Mouse (Mus musculus) kidney, postnatal 4 days (tissue): Measurements from ENCODE around the gene Atp13a5.

Source experiments
- DNase-seq, 2 experiments: peaks; one replicate each; pipeline ENCODE4 v3.0.0; 2021; ENCODE audit warnings: mixed read lengths in 2 of 2

Atp13a5 gene

GRCm38 (mm10) chr16:29378458-29378857 lies at the start of gene Atp13a5:
TSS of gene Atp13a5 (minus strand) at chr16:29378732.
- DNase-seq, result no peak

- no peak for DNase-seq
These were observed 36.3 kb upstream of the Atp13a5 start for GRCm38 (mm10) chr16:29414822-29415221.

- DNase-seq, result no peak
These were observed 28.8 kb upstream of the Atp13a5 start for GRCm38 (mm10) chr16:29407319-29407718.

- DNase-seq, result no peak
These were observed 20.5 kb upstream of the Atp13a5 start for GRCm38 (mm10) chr16:29399079-29399478.

- no peak for DNase-seq
These were observed 6.2 kb upstream of the Atp13a5 start for GRCm38 (mm10) chr16:29384781-29385180.

GRCm38 (mm10) chr16:29374636-29375035 lies 3.9 kb downstream of the Atp13a5 start:
- DNase-seq, result no peak

GRCm38 (mm10) chr16:29331351-29332044 lies 47.0 kb downstream of the Atp13a5 start:
- DNase-seq, result peak in 1 of 2 experiments; percentile 2

- DNase-seq, result peak in 1 of 2 experiments; percentile 16
These were observed 47.6 kb downstream of the Atp13a5 start for GRCm38 (mm10) chr16:29330948-29331347.

- no peak for DNase-seq
These were observed 49.3 kb downstream of the Atp13a5 start for GRCm38 (mm10) chr16:29329213-29329612.

- DNase-seq, result no peak
These were observed 50.6 kb downstream of the Atp13a5 start for GRCm38 (mm10) chr16:29327910-29328309.

- no peak for DNase-seq
These were observed 53.2 kb downstream of the Atp13a5 start for GRCm38 (mm10) chr16:29325233-29325919.

GRCm38 (mm10) chr16:29320717-29321116 lies 57.8 kb downstream of the Atp13a5 start:
- DNase-seq, result no peak

GRCm38 (mm10) chr16:29315391-29315790 lies 63.1 kb downstream of the Atp13a5 start:
- no peak for DNase-seq

- DNase-seq, result no peak
These were observed 63.5 kb downstream of the Atp13a5 start for GRCm38 (mm10) chr16:29314991-29315390.

- DNase-seq, result peak in 1 of 2 experiments; percentile 4
These were observed 80.9 kb downstream of the Atp13a5 start for GRCm38 (mm10) chr16:29297555-29298021.

GRCm38 (mm10) chr16:29280691-29281090 lies 97.8 kb downstream of the Atp13a5 start:
- DNase-seq, result no peak

- no peak for DNase-seq
These were observed 124.2 kb downstream of the Atp13a5 start for GRCm38 (mm10) chr16:29254325-29254724.

- DNase-seq, result no peak
These were observed 142.6 kb downstream of the Atp13a5 start for GRCm38 (mm10) chr16:29235951-29236350.

- DNase-seq, result no peak
These were observed 161.9 kb downstream of the Atp13a5 start for GRCm38 (mm10) chr16:29216395-29217295.

- peak; percentile 61 to 73 for DNase-seq
These were observed 168.7 kb downstream of the Atp13a5 start, which contains the start of gene Hrasls for GRCm38 (mm10) chr16:29209605-29210411. TSS of gene Hrasls (plus strand) at chr16:29209695.

- no peak for DNase-seq
These were observed 169.7 kb downstream of the Atp13a5 start for GRCm38 (mm10) chr16:29208841-29209240.

- no peak for DNase-seq
These were observed 173.0 kb downstream of the Atp13a5 start for GRCm38 (mm10) chr16:29205581-29205980.
